Mouse (Mus musculus) brain, embryonic 14.5 days (tissue): ENCODE data around the gene Grm6. TPM values are rescaled to one million over a fixed set of nuclear protein-coding genes. Genes with fewer than 3 reads are reported as not detected.
A peak's percentile ranks its signal among the peaks of the same experiment; 100 is the strongest.

Source experiments
- DNase-seq: peaks from one replicate; pipeline ENCODE4 v3.0.0-alpha.2; 2011; ENCODE audit warnings: low read depth
- CTCF ChIP-seq: fragments of 200-500 bp; IDR thresholded peaks from 2 replicates; pipeline ENCODE4 v1.5.1; 2012; ENCODE audit warnings: inconsistent platforms, mild to moderate bottlenecking, moderate library complexity, borderline replicate concordance; ENCODE audit not compliant: insufficient read depth, insufficient read length; ENCODE audit errors: extremely low read depth
- POLR2A ChIP-seq: fragments of 200-500 bp; IDR thresholded peaks from 2 replicates; pipeline ENCODE4 v1.6.1; 2012; ENCODE audit warnings: mild to moderate bottlenecking, inconsistent platforms, borderline replicate concordance; ENCODE audit not compliant: poor library complexity, insufficient read depth, insufficient read length, severe bottlenecking; ENCODE audit errors: extremely low read depth
- polyA plus RNA-seq: library from polyadenylated mRNA; depleted of rRNA; stranded (reverse); fragments of >200 nt; gene quantifications from 2 replicates; pipeline ENCODE4 v1.2.3, GENCODE M21; 2012; rRNA removed

Grm6 gene
- polyA plus RNA-seq, 1 experiment, result 0.05 TPM

DNA sequence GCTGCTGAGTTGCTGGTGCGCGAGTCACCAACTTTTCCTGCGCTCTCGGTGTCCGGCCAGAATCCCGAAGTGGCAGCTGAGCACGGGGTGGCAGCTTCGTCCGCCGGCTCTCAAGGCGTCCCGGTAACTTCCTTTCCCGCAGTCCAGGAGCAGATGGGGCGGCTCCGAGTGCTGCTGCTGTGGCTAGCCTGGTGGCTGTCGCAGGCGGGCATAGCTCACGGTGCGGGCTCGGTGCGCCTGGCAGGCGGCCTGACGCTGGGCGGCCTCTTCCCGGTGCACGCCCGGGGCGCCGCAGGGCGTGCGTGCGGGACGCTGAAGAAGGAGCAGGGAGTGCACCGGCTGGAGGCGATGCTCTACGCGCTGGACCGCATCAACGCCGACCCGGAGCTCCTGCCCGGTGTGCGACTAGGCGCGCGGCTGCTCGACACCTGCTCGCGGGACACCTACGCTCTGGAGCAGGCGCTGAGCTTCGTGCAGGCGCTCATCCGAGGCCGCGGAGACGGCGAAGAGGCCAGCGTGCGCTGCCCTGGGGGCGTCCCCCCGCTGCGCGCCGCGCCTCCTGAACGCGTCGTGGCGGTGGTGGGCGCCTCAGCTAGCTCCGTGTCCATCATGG, 610 bp downstream of the Grm6 start:
- DNase-seq, result peak; percentile 25
- TF ChIP-seq CTCF (no peak), POLR2A (no peak)

DNA sequence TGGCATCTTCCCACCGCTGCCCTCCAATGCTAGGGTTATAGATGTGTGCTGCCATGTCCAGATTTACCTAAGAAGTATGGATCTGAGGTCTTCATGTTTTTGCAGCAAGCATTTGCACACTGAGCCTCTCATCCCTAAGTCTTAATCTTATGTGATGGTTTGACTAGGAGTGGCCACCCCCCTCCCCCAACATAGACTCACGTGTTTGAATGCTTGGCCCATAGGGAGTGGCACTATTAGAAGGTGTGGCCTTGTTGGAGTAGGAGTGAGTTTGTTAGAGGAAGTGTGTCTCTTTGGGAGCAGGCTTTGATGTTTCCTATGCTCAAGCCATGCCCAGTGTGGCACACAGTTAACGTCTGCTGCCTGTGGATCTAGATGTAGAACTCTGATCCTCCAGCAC, 28.2 kb downstream of the Grm6 start:
- TF ChIP-seq CTCF, result no peak
- TF ChIP-seq POLR2A, result no peak
- DNase-seq, result no peak

DNA sequence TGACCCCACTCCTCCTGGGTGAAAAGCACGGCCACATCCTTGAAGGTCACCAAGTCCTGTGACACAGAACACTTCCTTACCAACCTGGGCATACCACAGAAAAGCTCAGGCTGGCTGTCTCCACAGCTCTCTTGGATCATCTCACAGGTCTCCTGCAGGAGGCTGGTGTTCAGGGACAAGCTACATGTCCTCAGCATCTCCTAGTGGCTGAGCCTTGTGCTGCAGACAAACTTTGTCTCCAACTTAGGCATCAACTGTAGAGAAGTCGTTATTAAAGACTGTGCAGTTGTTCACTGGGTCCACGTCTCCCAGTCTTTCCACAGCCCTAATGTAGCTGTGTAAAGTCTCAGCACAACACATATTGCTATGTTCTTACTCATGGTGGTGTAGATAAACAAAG, 33.3 kb downstream of the Grm6 start:
- TF ChIP-seq POLR2A (no peak), CTCF (no peak)
- DNase-seq, result no peak

DNA sequence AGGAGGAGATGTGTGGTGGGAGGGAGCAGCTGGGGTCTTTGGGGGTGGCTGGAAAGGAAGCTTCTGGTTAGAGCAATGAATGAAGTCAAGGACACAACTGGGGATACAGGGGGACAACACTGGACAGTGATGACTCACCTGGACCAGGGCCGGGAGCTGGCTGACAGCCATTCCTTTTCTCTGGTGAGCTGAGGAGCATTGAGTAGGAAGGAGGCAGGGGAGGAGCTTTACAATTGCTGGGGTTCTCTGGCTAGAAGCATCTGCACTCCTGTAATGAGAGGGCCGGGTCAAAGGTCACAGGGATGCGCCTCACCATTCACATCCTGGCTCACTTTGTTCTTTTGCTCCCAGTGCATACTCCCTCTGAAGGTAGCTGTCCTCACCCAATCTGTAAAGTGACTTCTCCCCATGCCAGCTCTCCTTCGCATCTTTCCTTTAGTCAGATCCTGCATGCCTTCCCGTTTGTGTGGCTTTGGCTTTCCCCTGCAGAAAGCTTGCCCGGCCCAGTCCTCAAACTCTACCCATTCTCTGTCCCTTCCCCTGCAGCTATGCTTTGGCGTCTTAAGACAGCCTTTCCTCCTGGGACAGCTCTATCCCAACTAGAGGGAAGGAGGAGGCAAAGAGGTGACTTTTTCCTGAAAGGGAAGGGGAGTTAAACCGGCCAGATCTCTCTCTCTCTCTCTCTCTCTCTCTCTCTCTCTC, 35.9 kb downstream of the Grm6 start:
- peak; percentile 25 for DNase-seq
- TF ChIP-seq CTCF, result no peak
- TF ChIP-seq POLR2A, result no peak

DNA sequence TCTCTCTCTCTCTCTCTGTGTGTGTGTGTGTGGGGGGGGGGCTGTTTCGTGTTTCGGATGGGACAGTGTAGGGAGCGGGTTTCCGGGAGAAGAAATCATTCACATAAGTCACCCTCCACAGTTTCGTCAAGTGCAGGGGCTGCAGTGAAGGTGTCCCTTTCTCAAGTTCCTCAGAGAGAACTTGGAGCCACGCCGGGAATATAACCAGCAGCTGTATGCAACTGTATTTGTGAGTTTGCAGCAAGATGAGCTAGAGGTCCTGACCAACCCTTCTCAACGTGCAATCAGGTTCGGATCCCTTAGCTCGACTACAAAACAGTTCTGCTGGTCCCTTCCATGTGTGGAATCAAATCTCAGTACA, 36.4 kb downstream of the Grm6 start:
- TF ChIP-seq POLR2A (no peak), CTCF (no peak)
- no peak for DNase-seq

DNA sequence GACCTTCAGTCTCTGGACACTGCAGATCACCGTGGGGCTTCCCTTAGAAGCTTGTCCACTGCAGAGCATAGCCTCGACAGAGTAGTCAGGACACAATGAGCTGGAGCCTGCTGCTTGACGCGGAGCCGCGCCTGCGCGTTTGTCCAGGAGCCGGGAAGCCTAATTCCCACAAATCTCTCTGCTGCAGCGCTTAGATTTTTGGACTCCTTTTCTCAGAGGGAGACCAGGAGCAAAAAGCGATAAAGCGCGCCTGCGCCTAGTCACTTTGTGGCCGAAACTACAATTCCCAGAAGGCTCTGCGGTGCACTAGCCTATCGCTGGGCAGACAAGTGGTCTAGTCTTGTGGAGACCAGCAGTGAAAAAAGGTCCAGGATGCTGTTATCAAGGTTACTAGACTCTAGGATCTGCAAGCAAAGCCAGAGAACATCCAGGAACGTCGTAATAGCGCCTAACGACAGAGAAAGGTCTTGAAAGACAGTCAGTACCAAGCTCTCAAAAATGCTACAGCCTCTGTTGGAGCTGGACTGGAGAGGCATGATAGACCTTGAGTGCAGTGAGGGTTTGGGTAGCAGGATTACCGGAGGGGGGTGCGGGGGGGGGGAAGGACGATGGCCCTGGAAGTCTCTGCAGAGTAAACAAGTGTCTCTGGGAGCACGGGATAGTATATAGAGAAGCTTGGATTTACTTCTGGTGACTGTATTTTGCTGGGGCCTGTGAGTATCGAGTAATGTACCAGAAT, 37.1 kb downstream of the Grm6 start, which contains the start of gene Zfp454:
TSS of gene Zfp454 (minus strand) at position 262 of the 739 bp plus-strand sequence.
- TF ChIP-seq CTCF, result no peak
- TF ChIP-seq POLR2A, result peak; percentile 81; the same call in 1 of the 2 replicates
- peak; percentile 99 for DNase-seq

DNA sequence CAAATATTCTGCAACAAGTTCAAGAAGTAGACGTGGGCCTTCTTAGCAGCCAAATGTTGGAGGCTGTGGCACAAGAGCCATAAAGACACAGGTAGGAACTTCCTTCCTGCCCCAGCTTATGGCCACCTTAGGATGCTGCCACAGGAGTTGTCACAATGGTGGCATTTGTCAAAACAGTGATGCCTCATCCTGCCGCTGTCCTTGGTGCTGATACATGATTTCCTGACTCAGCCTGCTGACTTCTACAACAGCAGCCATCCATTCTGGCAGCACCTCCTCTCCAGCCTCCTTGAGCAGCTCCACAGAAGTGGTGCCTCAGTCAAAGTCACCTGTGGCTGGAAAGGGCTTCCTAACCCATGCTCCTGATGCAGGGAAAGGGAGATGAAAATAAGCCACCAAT, 42.0 kb downstream of the Grm6 start:
- no peak for DNase-seq
- TF ChIP-seq CTCF (no peak), POLR2A (no peak)

DNA sequence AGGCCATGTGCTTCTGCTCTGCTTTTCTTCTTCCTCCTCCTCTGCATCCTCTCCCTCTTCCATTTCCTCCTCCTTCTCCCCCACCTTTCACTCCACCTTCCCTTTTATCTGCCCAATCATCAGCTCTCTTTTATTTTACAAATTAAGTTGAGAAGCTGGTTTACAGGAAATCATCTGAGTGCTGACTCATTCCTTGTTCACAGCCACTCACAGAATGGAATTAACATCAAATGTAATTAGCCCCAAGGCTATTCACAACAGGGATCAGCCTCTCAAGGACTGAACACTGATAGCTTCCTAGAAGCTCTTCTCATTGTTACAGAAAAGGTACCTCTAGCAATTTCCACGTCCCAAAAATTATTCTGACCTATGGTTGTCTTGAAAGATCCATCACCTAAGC, 46.9 kb downstream of the Grm6 start:
- TF ChIP-seq CTCF (no peak), POLR2A (no peak)
- DNase-seq, result no peak

DNA sequence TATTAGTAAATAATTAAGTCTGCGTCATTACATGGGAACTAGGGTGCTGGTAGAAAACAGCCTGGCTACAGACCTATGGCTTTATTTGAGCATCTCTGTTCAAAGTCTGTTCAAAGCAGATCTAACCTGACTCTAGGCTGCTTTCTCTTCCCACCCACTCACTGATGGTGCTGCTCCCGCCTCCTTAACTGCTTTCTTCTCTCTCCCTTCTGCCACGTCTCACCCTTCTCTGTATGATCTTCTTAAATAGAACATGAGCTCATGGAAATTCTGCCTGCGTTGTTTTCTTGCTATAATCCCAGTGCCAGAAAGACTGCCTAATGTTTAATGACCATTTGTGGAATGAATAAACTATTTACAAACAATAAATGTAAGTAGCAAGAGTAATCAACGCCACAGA, 57.7 kb downstream of the Grm6 start:
- no peak for TF ChIP-seq CTCF
- TF ChIP-seq POLR2A, result no peak
- DNase-seq, result no peak

DNA sequence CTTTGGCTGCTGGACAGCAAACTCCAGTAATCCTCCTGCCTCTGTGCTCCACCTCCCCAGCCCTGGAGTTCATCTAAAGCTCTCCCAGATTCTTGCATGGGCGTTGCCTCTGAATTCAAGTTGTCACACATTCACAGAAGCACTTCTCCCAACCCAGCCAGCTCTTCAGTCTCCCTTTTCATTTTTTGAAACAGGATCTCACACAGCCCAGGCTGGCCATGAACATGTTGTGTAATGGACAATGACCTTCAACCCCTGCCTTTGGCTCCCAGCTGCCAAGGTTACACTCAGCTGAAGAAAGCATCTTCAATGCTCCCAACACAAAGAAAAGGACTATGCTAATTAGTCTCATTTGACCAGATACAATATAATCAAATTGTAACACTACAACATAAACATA, 62.8 kb downstream of the Grm6 start:
- no peak for TF ChIP-seq CTCF
- TF ChIP-seq POLR2A, result no peak
- DNase-seq, result no peak

DNA sequence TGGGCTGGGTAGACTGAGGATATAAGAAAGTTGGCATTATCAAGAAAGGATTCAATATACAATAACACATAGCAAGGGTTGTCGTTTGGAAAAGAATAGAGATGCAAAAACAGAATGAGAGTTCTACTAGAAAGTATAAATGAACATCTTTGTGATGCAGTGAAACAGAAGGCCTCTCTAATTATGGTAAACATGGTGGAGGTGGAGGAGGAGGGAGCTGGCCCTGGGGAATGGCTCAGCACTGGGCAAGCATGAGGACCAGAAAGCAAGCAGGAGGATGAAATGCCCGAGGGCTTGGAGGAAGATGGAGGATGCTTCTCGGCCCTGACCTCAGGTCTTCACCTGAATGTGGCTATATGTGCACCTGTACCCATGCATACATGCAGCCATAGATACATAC, 64.0 kb downstream of the Grm6 start:
- no peak for TF ChIP-seq POLR2A
- no peak for TF ChIP-seq CTCF
- DNase-seq, result no peak

Other genes starting within 250 kb of the Grm6 start
- 4.8 and 8.2 TPM in 2 replicates for gene Adamts2, start 248.6 kb upstream of the Grm6 start, polyA plus RNA-seq
- gene Zfp354c, start 23.0 kb upstream of the Grm6 start, polyA plus RNA-seq, result 26.2 and 41.6 TPM in 2 replicates
- gene Zfp879, start 9.1 kb upstream of the Grm6 start, polyA plus RNA-seq, result 1.1 and 1.4 TPM in 2 replicates
- gene Zfp454, start 37.0 kb downstream of the Grm6 start, polyA plus RNA-seq, result 11.0 and 11.1 TPM in 2 replicates
- gene Zfp2, start 65.5 kb downstream of the Grm6 start, polyA plus RNA-seq, result 20.7 and 25.5 TPM in 2 replicates
- 2.6 and 2.7 TPM in 2 replicates for gene Zfp354b, start 80.9 kb downstream of the Grm6 start, polyA plus RNA-seq
- not detected in 2 replicates for gene 4933414I15Rik, start 93.1 kb downstream of the Grm6 start, polyA plus RNA-seq
- not detected in 2 replicates for gene Prop1, start 103.1 kb downstream of the Grm6 start, polyA plus RNA-seq
- gene Olfr1378, start 115.8 kb downstream of the Grm6 start, polyA plus RNA-seq, result not detected in 2 replicates
- gene Olfr1377, start 131.3 kb downstream of the Grm6 start, polyA plus RNA-seq, result not detected in 2 replicates
- not detected in 2 replicates for gene Olfr51, start 152.9 kb downstream of the Grm6 start, polyA plus RNA-seq
- gene Olfr54, start 163.6 kb downstream of the Grm6 start, polyA plus RNA-seq, result not detected in 2 replicates
- not detected in 2 replicates for gene Olfr1375, start 197.4 kb downstream of the Grm6 start, polyA plus RNA-seq
- 11.4 and 11.6 TPM in 2 replicates for gene Zfp354a, start 208.6 kb downstream of the Grm6 start, polyA plus RNA-seq